Mouse (Mus musculus): ENCODE measurements around the gene Cnn2.

DNA sequence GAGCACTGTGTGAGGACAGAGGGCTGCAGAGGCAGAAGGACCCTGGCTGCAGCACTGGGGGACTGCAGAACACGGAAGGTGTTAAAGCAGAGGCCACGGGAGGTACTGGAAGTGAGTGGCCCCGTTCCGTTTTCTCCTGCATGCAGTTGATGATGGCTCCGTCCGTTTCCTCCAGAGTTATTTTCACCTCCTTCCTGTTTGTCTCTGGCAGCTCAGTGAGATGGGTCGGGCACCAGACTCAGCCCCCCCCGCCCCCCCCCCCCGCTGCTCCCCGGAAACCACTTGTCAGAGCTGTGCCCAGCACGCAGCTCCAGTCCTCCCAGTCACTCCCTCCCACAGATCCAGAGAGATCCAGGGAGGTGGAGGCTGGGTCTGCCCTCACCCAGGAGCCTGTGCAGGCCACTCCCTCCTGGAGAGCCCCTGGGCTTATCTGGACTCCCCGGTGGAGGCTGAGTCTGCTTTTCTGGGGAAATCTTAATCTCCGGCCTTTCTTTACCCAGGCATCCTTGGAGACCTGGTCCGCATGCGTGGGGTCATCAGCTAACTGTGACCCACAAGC lies 30.4 kb downstream of the Cnn2 start:
- TF ChIP-seq POLR2A (IDR thresholded peaks at IDR 0.05; ENCODE audit: control insufficient read depth, low read depth, low read length) (no peak), CTCF (IDR thresholded peaks at IDR 0.05; ENCODE audit: control insufficient read depth, insufficient read depth, insufficient replicate concordance, low read depth, low read length) (no peak)

All from testis, adult 2 months (tissue).